Mouse (Mus musculus): ENCODE measurements around the gene Ncbp3. TPM values are rescaled to one million over a fixed set of nuclear protein-coding genes. Genes with fewer than 3 reads are reported as not detected.

Gene Ncbp3
- total RNA-seq, 2 experiments from 2014 or later = 9.2 to 10.5 TPM

GRCm38 (mm10) chr11:73134222-73134621 is 86.6 kb downstream of the Ncbp3 start:
- DNase-seq (ENCODE audit: low spot score in 2 of 2) = no peak

GRCm38 (mm10) chr11:73136587-73136986 is 89.0 kb downstream of the Ncbp3 start:
- no peak for DNase-seq (ENCODE audit: low spot score in 2 of 2)

GRCm38 (mm10) chr11:73137116-73137515 is 89.5 kb downstream of the Ncbp3 start:
- DNase-seq (ENCODE audit: low spot score in 2 of 2) = no peak

- peak; percentile 90 to 93 for DNase-seq (ENCODE audit: low spot score in 2 of 2)
Observed at GRCm38 (mm10) chr11:73137591-73138501, 90.3 kb downstream of the Ncbp3 start, which contains the start of gene Haspin. Gene Haspin (minus strand): TSS chr11:73138294.

Other genes with a start within 250 kb of the Ncbp3 start
- gene Atp2a3, start 86.6 kb upstream of the Ncbp3 start, total RNA-seq (2021) = 10 to 100 TPM in 1 of 2 experiments, 1 to 10 TPM in 1; 8.6 to 10.2 TPM
- under 1 TPM; 0.56 to 0.83 TPM for gene P2rx1, start 48.7 kb upstream of the Ncbp3 start, total RNA-seq (2021)
- gene Camkk1, start 28.8 kb upstream of the Ncbp3 start, total RNA-seq (2021) = 1 to 10 TPM; 2.5 to 4.5 TPM
- gene Itgae, start 42.8 kb downstream of the Ncbp3 start, total RNA-seq (2021) = 1 to 10 TPM in 1 of 2 experiments, under 1 TPM in 1; 0.33 to 1.1 TPM
- under 1 TPM; 0.13 to 0.46 TPM for gene Haspin, start 90.5 kb downstream of the Ncbp3 start, total RNA-seq (2021)
- 10 to 100 TPM in 1 of 2 experiments, 1 to 10 TPM in 1; 4.6 to 19.3 TPM for gene P2rx5, start 112.6 kb downstream of the Ncbp3 start, total RNA-seq (2021)
- gene Emc6, start 129.3 kb downstream of the Ncbp3 start, total RNA-seq (2021) = 10 to 100 TPM; 77.7 to 94.3 TPM
- 10 to 100 TPM; 70.0 to 91.8 TPM for gene Tax1bp3, start 129.3 kb downstream of the Ncbp3 start, total RNA-seq (2021)
- 10 to 100 TPM; 16.5 to 18.8 TPM for gene Ctns, start 151.3 kb downstream of the Ncbp3 start, total RNA-seq (2021)
- gene Shpk, start 151.7 kb downstream of the Ncbp3 start, total RNA-seq (2021) = 10 to 100 TPM in 1 of 2 experiments, 1 to 10 TPM in 1; 7.1 to 11.7 TPM
- under 1 TPM; 0.27 to 0.80 TPM for gene Trpv1, start 186.5 kb downstream of the Ncbp3 start, total RNA-seq (2021)
- under 1 TPM; 0.10 to 0.16 TPM for gene Trpv3, start 219.6 kb downstream of the Ncbp3 start, total RNA-seq (2021)

Data from adrenal gland, adult 18-20 months (tissue).